Mouse (Mus musculus) bone marrow macrophage, adult 2 months (primary cell): ENCODE measurements at regions not wholly inside any gene's neighbourhood (a gene's known extent, or its start where the extent isn't known, plus 50 kb on each side); places are given as distances from the start of the nearest gene placed in this dataset.

ENCODE experiments used
- CTCF ChIP-seq: IDR thresholded peaks from 2 replicates; pipeline ENCODE4 v1.5.1; 2012; ENCODE audit warnings: low read depth, mild to moderate bottlenecking, low read length, moderate library complexity
- POLR2A ChIP-seq: IDR thresholded peaks from 2 replicates; pipeline ENCODE4 v1.6.1; 2012; ENCODE audit warnings: mild to moderate bottlenecking, low read depth, low read length, borderline replicate concordance

DNA sequence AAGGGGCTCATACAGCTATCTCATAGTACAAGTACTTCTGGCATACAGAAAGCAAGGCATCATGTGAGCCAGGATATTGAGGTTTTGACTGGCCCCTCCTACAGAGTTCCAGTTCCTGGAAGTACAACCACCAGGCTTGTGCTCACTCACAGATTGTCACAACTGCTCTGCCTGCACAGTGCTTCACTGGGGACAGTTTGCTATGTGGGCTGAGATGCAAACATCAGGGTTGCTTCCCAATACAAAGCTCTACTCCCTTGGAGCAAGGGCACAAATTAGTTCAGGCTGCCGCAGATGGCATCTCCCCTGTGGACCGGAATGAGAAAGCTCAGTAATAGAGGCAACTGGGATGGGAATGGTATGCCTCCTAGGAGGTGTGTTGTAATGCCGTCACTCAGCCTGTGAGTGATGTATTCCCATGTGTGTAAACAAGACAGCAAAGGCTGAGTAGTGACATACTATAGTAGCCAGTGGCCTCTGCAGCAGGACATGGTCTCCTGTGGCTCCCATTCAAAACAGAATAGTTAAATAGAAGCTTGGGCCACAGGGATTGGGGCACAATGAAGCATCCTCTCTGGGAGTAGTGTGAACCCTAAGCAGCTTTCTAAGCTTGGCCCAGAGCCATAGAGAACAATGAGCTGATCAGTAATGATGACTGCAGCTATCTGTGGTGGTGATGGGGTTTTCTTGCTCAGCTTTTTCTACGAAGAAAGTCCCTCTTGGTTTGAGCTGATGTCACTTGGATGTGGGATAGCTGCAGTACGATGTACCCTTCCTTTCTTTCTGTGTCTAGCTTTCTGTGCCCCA, 148.8 kb upstream of the Cd180 start:
- TF ChIP-seq POLR2A: no peak
- TF ChIP-seq CTCF: no peak
